Mouse (Mus musculus) gastrocnemius, postnatal 10 days (tissue): ENCODE measurements around the gene Dynlt1c. TPM values are rescaled to one million over a fixed set of nuclear protein-coding genes. Genes with fewer than 3 reads are reported as not detected.
A peak's percentile ranks its signal among the peaks of the same experiment; 100 is the strongest.
"Not testable (repeated sequence)": the region's sequence is repeated elsewhere in the genome, so short reads cannot be mapped to it uniquely, and the experiment has no call there.

ENCODE experiments used
- DNase-seq: peaks from one replicate; pipeline ENCODE4 v3.0.0; 2021; ENCODE audit warnings: mixed read lengths
- long read RNA-seq, 2 experiments: library from polyadenylated mRNA; stranded (forward); transcript quantifications; one replicate each; pipeline ENCODE4 v2.0.0; 2021
- total RNA-seq, 2 experiments: library from RNA; stranded (reverse); gene quantifications; 2 replicates each; pipeline ENCODE4 v1.2.3; 2021

Gene Dynlt1c
- total RNA-seq, result 1 to 10 TPM; 3.9 to 5.3 TPM
- long read RNA-seq, experiment 1, transcript Dynlt1c-201 (5 exons, 2,589 nt), result major isoform, 31 of 44 reads
- long read RNA-seq, experiment 1, partial matches to known transcripts, result 0 of 44 reads
- long read RNA-seq, experiment 1, other reads (novel, unspliced or antisense), result 13 of 44 reads
- long read RNA-seq, experiment 2, transcript Dynlt1c-201 (5 exons, 2,589 nt), result major isoform, 46 of 54 reads
- long read RNA-seq, experiment 2, partial matches to known transcripts, result 0 of 54 reads
- long read RNA-seq, experiment 2, other reads (novel, unspliced or antisense), result 8 of 54 reads

DNA sequence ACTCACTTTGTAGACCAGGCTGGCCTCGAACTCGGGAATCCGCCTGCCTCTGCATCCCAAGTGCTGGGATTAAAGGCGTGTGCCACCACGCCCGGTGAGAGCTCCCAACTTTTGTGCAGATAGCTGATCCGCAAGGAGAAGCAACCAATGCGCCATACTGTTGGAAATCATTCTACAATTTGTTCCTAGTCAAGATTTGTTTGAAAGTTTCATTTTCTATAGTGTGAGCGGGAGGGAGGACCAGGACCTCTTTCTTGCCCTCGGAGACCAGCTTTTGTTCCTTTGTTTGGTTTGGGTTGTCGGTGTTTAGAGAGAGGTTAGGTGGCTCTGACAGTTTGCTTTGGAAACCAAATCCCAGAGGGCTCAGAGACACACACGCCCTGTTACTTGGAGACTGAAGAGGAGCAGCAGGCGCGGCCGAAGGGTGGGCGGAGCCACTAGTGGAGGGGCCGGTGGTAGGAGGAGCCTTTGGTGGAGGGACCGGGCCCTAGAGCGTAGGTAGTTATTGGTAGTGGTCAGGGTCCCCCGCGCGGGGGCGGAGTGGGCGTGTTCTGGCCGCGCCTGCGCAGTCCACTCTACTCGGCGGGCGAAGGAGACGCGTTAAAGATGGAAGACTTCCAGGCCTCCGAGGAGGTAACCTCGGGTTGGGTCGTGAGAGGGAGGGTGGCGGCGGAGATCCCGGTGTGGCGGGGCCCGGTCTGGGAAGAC lies at the start of gene Dynlt1c:
Gene Dynlt1c, plus strand, starts transcription at position 468 of the 708 bp plus-strand sequence.
- DNase-seq, result peak; percentile 65

GRCm38 (mm10) chr17:6553798-6554197 lies 47.7 kb upstream of the Dynlt1c start:
- DNase-seq, result not testable (repeated sequence)

DNA sequence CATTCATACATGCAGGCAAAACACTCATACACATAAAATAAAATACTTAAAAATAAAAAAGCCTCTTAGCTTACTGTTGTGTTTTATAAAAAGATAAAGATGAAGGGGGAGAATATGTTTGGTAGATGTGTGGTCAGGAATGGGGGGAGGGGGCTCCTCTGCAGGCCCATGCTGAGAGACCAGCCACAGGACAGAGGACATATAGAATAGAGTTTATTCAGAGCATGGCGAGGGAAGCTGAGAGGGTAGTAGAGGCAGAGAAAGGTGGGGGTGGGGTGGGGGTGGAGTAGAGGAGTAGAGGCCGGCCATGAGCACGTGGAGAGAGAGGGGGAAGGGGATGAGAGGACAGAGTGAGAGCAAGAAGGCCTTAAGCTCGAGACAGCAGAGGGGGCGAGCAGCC lies 47.2 kb upstream of the Dynlt1c start:
- not testable (repeated sequence) for DNase-seq

GRCm38 (mm10) chr17:6559447-6560133 lies 41.9 kb upstream of the Dynlt1c start:
- DNase-seq, result not testable (repeated sequence)

GRCm38 (mm10) chr17:6564866-6565265 lies 36.6 kb upstream of the Dynlt1c start:
- DNase-seq, result not testable (repeated sequence)

DNA sequence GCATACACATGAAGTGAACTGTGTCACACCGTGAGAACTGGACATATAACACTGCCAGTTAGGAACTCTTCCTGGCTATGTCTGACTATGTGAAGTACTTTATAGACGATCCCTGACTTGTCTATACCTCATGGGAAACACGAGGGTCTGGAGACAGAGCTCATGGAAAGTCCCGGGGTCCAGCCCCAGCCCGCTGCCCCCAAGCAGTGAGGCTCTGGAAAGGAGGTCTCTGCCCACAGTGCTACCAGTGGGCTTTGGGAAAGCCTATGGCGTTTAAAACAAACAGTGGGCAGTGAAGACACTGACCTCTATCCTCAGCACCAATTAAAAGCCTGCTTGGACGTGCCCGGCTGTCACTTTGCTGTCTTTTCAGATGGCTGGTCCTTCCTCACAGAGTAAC lies 33.6 kb upstream of the Dynlt1c start:
- not testable (repeated sequence) for DNase-seq

- not testable (repeated sequence) for DNase-seq
Observed at GRCm38 (mm10) chr17:6571296-6571695, 30.2 kb upstream of the Dynlt1c start.

GRCm38 (mm10) chr17:6572202-6572601 lies 29.3 kb upstream of the Dynlt1c start:
- DNase-seq, result not testable (repeated sequence)

GRCm38 (mm10) chr17:6575376-6575775 lies 26.1 kb upstream of the Dynlt1c start:
- DNase-seq, result not testable (repeated sequence)

DNA sequence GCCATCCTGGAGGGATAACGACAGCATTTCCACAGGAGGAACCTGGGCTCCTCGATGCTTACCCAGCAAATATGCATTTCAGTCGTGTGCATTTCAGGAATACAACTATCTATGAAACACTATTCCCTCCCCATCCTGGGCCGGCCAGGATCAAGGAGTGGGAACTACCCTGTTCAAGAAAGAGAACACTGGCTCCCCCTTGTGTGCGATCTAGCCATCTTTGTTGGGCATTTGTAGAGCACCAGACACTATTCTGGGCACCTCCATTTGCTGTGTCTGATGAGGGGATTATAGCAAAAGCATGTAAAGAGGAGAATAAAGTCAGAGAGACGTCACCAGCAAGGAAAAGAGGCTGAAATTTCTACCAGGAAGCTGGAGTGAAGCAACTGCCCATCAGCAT lies 12.8 kb upstream of the Dynlt1c start:
- DNase-seq, result not testable (repeated sequence)

DNA sequence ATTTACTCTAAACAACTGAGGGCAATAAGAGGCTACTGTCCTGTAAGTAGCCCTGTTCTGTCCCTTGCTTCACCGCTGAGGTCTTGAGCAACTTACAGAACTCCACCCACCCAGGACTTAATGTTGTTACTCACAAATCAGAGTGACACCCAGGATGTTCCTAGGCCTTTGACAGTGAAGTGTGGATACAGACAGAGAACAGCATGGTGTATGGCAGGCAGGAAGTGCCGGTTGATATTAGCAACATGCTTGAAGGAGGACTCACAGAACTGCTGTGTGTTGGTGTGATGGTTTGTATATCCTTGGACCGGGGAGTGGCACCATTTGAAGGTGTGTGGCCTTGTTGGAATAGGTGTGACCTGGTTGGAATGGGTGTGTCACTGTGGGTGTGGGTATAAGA lies 9.4 kb upstream of the Dynlt1c start:
- DNase-seq, result not testable (repeated sequence)

- DNase-seq, result not testable (repeated sequence)
Observed at GRCm38 (mm10) chr17:6593896-6594295, 7.6 kb upstream of the Dynlt1c start.

- peak; percentile 22 for DNase-seq
Observed at GRCm38 (mm10) chr17:6595776-6596497, 5.5 kb upstream of the Dynlt1c start.

DNA sequence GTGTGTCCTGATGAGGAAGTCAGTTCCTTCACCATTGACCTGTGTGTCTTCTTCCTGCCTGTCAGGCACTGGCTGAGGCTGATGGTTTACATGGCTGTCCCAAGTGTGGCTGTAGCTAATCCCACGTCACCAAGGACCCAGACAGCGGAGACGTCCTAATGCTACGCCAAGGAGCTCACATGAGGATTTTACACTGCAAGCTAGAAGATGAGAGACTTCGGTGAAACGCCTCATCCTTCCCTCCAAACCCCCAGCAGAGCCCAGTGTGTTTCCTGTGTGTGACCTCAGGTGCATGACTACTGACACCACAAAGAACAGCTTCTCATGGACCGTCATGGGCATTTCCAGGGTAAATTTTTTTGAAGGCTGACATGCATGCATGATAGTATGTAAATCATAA lies 3.1 kb upstream of the Dynlt1c start:
- DNase-seq, result not testable (repeated sequence)

DNA sequence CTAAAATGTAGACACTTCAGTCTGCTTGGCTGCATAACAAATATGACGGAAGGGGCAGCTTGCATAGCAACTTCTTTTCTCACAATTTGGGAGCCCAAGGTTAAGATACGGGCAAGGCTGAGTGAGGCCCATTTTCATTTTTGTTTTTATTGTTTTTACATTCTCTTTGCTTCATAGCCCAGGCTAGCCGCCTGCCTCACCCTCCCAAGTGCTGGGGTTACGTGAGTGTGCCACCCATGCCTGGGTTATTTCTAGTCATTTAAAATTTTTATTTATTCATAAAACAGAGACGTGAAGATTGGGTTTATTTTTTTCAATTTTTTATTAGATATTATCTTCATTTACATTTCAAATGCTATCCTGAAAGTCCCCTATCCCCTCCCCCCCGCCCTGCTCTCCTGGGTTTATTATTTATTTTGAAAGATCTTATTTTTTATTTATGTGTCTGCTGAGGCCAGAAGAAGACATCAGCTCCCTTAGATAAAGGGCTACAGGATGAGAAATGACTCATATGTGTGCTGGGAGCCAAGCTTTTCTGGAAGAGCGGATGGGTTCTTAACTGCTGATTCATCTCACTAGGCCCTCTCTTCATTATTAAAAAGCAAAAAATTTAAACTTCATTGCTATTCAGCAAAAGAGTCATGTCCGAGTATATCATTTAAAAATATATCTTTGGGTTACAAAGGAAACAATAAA lies 1.1 kb upstream of the Dynlt1c start:
- DNase-seq, result not testable (repeated sequence)

DNA sequence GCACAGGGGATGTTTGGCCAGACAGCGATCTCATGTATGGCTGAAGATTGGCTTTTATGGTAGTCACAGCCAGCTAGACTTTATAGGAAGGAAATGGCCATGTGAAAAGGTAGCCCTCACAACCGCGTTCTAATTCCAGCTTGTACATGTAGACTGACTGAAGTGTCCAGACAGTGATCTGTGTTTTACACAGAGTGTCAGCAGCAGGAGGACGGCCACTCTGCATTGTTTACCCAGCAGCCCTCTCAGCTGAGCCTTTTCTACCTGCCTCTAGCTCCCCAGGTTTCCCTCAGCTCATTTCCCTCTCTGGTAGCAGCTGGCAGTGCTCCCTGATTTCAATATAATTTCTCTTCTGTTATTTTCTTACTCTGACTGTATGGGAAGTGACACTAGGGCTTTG lies 734 bp downstream of the Dynlt1c start:
- not testable (repeated sequence) for DNase-seq

DNA sequence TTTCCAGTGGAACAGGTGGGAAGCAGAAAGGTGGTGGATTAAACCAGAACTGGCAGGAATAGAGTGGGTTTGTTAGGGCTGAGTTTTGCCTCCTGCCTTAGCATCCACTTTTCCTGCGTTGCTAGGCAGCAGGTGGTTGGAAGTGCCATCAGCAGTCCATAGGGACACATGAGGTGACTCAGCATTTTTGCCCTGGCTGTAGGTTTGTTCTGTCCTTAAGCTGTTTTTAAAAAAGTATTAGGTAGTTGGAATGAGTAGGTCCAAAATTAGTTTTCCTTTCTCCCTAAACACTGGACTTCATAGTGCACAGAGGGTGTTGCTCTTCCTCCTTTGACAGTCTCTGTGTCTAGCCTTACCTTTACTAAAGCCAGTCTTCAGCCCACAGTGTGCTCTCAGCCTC lies 3.9 kb downstream of the Dynlt1c start:
- DNase-seq, result not testable (repeated sequence)

DNA sequence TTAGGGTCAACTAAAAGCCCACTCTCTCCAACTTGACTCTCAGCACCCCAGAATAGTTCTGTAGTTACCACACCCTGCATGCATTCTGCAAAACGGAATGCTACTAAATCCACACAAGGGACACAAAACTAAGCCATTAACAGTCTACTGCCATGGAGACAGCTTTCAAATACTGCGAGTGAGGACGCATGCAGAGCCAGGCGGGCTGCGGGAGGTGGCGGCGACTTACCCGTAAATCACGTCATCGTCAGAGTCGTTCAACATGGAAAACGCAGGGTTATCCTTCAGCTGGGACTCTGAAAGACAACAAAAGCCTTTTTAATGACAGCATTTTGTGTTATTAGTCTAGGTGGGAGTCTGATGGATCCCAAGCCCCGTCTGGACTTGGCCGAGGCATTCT lies 12.1 kb downstream of the Dynlt1c start:
- not testable (repeated sequence) for DNase-seq

GRCm38 (mm10) chr17:6614316-6614715 lies 12.8 kb downstream of the Dynlt1c start:
- DNase-seq, result not testable (repeated sequence)

- DNase-seq, result not testable (repeated sequence)
Observed at GRCm38 (mm10) chr17:6616731-6617130, 15.3 kb downstream of the Dynlt1c start.

DNA sequence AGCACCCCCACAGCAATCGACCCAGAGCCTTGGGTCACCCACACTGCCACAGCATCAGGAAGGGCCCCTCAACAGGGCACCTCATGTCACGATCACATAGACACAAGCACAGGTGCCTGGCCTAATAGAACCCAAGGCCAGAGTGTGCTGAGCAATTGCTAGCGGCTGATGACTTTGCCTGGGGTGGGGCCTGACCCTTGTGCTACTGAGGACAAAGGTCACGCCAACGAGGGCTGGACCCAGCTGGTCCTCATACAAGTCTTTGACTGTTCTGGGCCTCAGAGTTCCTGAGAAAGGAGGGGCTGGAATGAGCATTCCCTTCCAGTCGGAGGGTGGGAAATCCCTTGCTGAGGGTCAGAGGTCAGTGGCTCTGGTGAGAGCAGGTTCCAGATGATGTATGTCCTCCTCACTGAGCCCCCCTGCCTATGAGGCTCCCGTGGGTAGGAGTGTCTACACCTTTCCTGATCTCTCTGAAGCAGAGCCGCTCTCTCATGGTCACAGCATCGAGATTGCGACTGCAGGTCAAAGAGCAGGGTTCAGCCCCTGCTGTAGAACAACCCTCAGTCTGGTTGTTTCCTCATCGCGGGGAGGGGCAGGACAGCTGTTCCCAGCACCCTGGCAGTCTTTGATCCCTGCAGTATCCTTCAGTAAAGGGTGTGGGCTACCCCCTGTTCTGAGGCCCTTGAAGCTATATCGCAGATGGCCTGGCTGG lies 16.4 kb downstream of the Dynlt1c start:
- DNase-seq, result not testable (repeated sequence)
